Mouse (Mus musculus) megakaryocyte, embryonic 14.5 days (primary cell): ENCODE data around the gene Nsun3.

Experiments used
- FLI1 ChIP-seq: IDR thresholded peaks from 2 replicates; pipeline ENCODE4 v1.6.1; 2012; ENCODE audit warnings: low read length, inconsistent platforms, mixed read lengths
- GATA1 ChIP-seq: IDR thresholded peaks from 3 replicates; pipeline ENCODE4 v1.6.1; 2012; ENCODE audit warnings: mixed read lengths, low read length, inconsistent platforms, borderline replicate concordance

GRCm38 (mm10) chr16:62753079-62753478, 33.5 kb downstream of the Nsun3 start:
- TF ChIP-seq GATA1 = no peak
- no peak for TF ChIP-seq FLI1
